Mouse (Mus musculus) heart, postnatal 0 days (tissue): ENCODE measurements around the gene Gm20532.

Experiments
- CTCF ChIP-seq: IDR thresholded peaks from 2 replicates; pipeline ENCODE4 v1.5.1; 2016; ENCODE audit warnings: antibody characterized with exemption, control low read depth, low read depth
- EP300 ChIP-seq: IDR thresholded peaks from 2 replicates; pipeline ENCODE4 v1.6.1; 2016; ENCODE audit warnings: antibody characterized with exemption, low read depth

- TF ChIP-seq CTCF (peak; percentile 10; the same call in 1 of the 2 replicates), EP300 (peak; percentile 45; the same call in 1 of the 2 replicates)
Observed at GRCm38 (mm10) chr2:26607056-26607910, 20.8 kb downstream of the Gm20532 start.
